Comparison of ENCODE assay signal across 8 mouse cellular contexts in the genomic region with DNA sequence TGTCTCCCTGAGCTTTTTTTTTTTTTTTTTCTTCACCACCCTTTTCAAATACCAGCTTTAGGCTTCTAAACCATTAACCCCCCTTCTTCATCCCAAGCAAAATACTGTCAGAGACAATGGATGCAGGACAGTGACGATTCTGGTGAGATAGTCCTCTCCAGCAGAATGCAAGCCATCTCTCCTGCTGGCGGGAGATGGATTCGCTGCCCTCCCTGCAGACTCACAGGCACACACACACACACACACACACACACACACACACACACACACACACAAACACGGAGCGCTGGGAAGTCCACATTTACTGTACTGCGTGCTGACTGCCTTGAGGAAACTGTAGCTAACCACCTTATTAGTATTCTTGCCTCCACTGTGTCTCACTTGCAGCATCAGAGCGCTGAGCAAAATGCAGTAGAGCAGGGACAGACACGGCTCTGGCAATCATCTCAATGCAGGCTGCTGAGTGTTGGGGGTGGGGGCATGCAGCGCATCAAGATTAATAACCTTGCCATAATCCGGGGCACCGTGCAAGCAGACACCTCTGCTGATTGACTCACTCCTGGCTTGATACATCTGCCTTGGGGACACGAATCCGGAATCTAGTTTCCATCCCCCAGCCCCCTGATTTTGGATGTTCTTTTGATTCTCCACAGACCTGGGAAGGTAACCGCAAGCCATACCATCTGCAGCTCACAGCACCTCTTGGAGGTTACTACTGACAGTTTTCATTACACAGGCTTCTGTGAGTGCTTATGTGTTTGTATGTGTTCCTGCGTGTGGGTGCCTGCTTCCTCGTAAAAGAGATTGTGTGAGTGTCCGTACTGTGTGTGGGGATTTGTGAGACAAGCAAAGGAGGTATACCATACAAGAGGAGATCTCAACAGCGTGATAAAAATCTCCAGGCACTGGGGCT. TPM values are rescaled to one million over a fixed set of nuclear protein-coding genes. Genes with fewer than 3 reads are reported as not detected.
DNase-seq lines count a peak whose midpoint lies in the region; ATAC-seq and TF ChIP-seq lines count a peak whose summit lies in the region.

A gene (plus strand): TSS at position 783 of the 913 bp plus-strand sequence.

- ATAC-seq in liver, postnatal 0 days, result no peak
- ATAC-seq in embryonic facial prominence, embryonic 14.5 days (ENCODE audit: low read depth), result peak; percentile 75
- ATAC-seq in intestine, embryonic 15.5 days, result no peak
- no peak for ATAC-seq in liver, embryonic 12.5 days
- 0 out of 2 replicates have a peak, but pooled peaks have one; percentile 18 for ATAC-seq in stomach, embryonic 14.5 days (ENCODE audit: insufficient number of reproducible peaks, insufficient read depth, low FRiP score, low read depth)
- ATAC-seq in CD4-positive, CD25-positive, alpha-beta regulatory T cell, adult 4 months, result no peak

- 14% methylated on average over 18 of the region's 18 CpGs for WGBS in liver, postnatal 0 days (ENCODE audit: insufficient replicate concordance)
- WGBS in embryonic facial prominence, embryonic 14.5 days, result 8% methylated on average over 18 of the region's 18 CpGs
- 13% methylated on average over 18 of the region's 18 CpGs for WGBS in intestine, embryonic 15.5 days
- WGBS in liver, embryonic 12.5 days (ENCODE audit: insufficient replicate concordance), result 19% methylated on average over 18 of the region's 18 CpGs
- WGBS in stomach, embryonic 14.5 days, result 8% methylated on average over 18 of the region's 18 CpGs

- H3K9ac ChIP-seq in liver, postnatal 0 days (replicated peaks), result no peak within 1 kb of the TSS
- H3K9ac ChIP-seq in embryonic facial prominence, embryonic 14.5 days (ENCODE audit: low read depth, low read length), result peak within 1 kb of the TSS; percentile 52
- no peak within 1 kb of the TSS for H3K9ac ChIP-seq in intestine, embryonic 15.5 days
- H3K9ac ChIP-seq in liver, embryonic 12.5 days, result no peak within 1 kb of the TSS
- no peak within 1 kb of the TSS for H3K9ac ChIP-seq in stomach, embryonic 14.5 days (replicated peaks; ENCODE audit: low read depth, low read length)

- H3K36me3 ChIP-seq in liver, postnatal 0 days (replicated peaks; ENCODE audit: insufficient read depth, low read length), result no peaks in the 10 kb centered on the region
- no peaks in the 10 kb centered on the region for H3K36me3 ChIP-seq in embryonic facial prominence, embryonic 14.5 days (ENCODE audit: control insufficient read depth, insufficient read depth, low read length)
- H3K36me3 ChIP-seq in intestine, embryonic 15.5 days, result no peaks in the 10 kb centered on the region
- H3K36me3 ChIP-seq in liver, embryonic 12.5 days, result no peaks in the 10 kb centered on the region
- no peaks in the 10 kb centered on the region for H3K36me3 ChIP-seq in stomach, embryonic 14.5 days (ENCODE audit: control insufficient read depth, insufficient read depth, low read length)

- H3K4me2 ChIP-seq in liver, postnatal 0 days (ENCODE audit: low read depth, low read length), result no peak within 1 kb of the TSS
- peak within 1 kb of the TSS; percentile 63 for H3K4me2 ChIP-seq in embryonic facial prominence, embryonic 14.5 days (ENCODE audit: low read depth, low read length)
- peak within 1 kb of the TSS; percentile 56 for H3K4me2 ChIP-seq in intestine, embryonic 15.5 days (replicated peaks)
- H3K4me2 ChIP-seq in liver, embryonic 12.5 days, result 0 out of 2 replicates have a peak within 1 kb of the TSS, but pooled peaks have one; percentile 2
- H3K4me2 ChIP-seq in stomach, embryonic 14.5 days (replicated peaks; ENCODE audit: low read depth, low read length), result peak within 1 kb of the TSS; percentile 40

- no peaks in the 10 kb centered on the region for H3K27me3 ChIP-seq in liver, postnatal 0 days (ENCODE audit: insufficient read depth, low read length)
- 0 out of 2 replicates have a peak, but pooled peaks cover 9% of the 10 kb centered on the region for H3K27me3 ChIP-seq in embryonic facial prominence, embryonic 14.5 days (replicated peaks; ENCODE audit: control insufficient read depth, insufficient read depth, low read length)
- H3K27me3 ChIP-seq in intestine, embryonic 15.5 days (replicated peaks), result no peaks in the 10 kb centered on the region
- H3K27me3 ChIP-seq in liver, embryonic 12.5 days (replicated peaks), result 0 out of 2 replicates have a peak, but pooled peaks cover 3% of the 10 kb centered on the region
- no peaks in the 10 kb centered on the region for H3K27me3 ChIP-seq in stomach, embryonic 14.5 days (ENCODE audit: control insufficient read depth, insufficient read depth, low read length)

- no peaks in the 10 kb centered on the region for H3K9me3 ChIP-seq in liver, postnatal 0 days (ENCODE audit: low read length)
- H3K9me3 ChIP-seq in embryonic facial prominence, embryonic 14.5 days (ENCODE audit: control insufficient read depth, low read length), result no peaks in the 10 kb centered on the region
- H3K9me3 ChIP-seq in intestine, embryonic 15.5 days, result no peaks in the 10 kb centered on the region
- H3K9me3 ChIP-seq in liver, embryonic 12.5 days (replicated peaks), result no peaks in the 10 kb centered on the region
- H3K9me3 ChIP-seq in stomach, embryonic 14.5 days (ENCODE audit: control insufficient read depth, low read depth, low read length), result no peaks in the 10 kb centered on the region

- H3K27ac ChIP-seq in liver, postnatal 0 days (ENCODE audit: low read depth), result no peak within 1 kb of the TSS
- no peak within 1 kb of the TSS for H3K27ac ChIP-seq in embryonic facial prominence, embryonic 14.5 days (replicated peaks; ENCODE audit: low read depth, low read length)
- H3K27ac ChIP-seq in intestine, embryonic 15.5 days, result no peak within 1 kb of the TSS
- H3K27ac ChIP-seq in liver, embryonic 12.5 days, result no peak within 1 kb of the TSS
- no peak within 1 kb of the TSS for H3K27ac ChIP-seq in stomach, embryonic 14.5 days (ENCODE audit: low read length)

- peak; percentile 2 for DNase-seq in liver
- no peak for DNase-seq in liver, postnatal 0 days
- DNase-seq in embryonic facial prominence, embryonic 14.5 days (ENCODE audit: low spot score), result peak; percentile 36
- DNase-seq in kidney, adult 8-10 months, result no peak

- TF ChIP-seq CTCF in liver, postnatal 0 days (IDR thresholded peaks at IDR 0.05; ENCODE audit: low read depth), result no peak

- H3K4me3 ChIP-seq in liver, postnatal 0 days (ENCODE audit: low read depth, low read length), result no peak within 1 kb of the TSS
- H3K4me3 ChIP-seq in embryonic facial prominence, embryonic 14.5 days (ENCODE audit: low read depth, low read length), result peak within 1 kb of the TSS; percentile 34
- peak within 1 kb of the TSS; percentile 8; the same call in 1 of the 2 replicates for H3K4me3 ChIP-seq in intestine, embryonic 15.5 days (replicated peaks)
- no peak within 1 kb of the TSS for H3K4me3 ChIP-seq in liver, embryonic 12.5 days
- H3K4me3 ChIP-seq in stomach, embryonic 14.5 days (ENCODE audit: low read depth, low read length), result peak within 1 kb of the TSS; percentile 17

- no peaks in the 10 kb centered on the region for H3K4me1 ChIP-seq in liver, postnatal 0 days (ENCODE audit: insufficient read depth)
- H3K4me1 ChIP-seq in embryonic facial prominence, embryonic 14.5 days (ENCODE audit: control insufficient read depth, insufficient read depth, low read length), result 0 out of 2 replicates have a peak, but pooled peaks cover 3% of the 10 kb centered on the region
- H3K4me1 ChIP-seq in intestine, embryonic 15.5 days (replicated peaks), result no peaks in the 10 kb centered on the region
- H3K4me1 ChIP-seq in liver, embryonic 12.5 days, result no peaks in the 10 kb centered on the region
- no peaks in the 10 kb centered on the region for H3K4me1 ChIP-seq in stomach, embryonic 14.5 days (ENCODE audit: control insufficient read depth, insufficient read depth, low read length)

- no peak for TF ChIP-seq EP300 in liver, postnatal 0 days (IDR thresholded peaks at IDR 0.05; ENCODE audit: low read depth)

RNA-seq across cellular contexts. Expression of the gene that starts here (rescaled TPM):
- 0.27 and 0.36 TPM in 2 replicates for polyA plus RNA-seq in liver, postnatal 0 days (2015; fragmentation: Nextera tagmentation; extraction: Ambion mirVana)
- polyA plus RNA-seq in embryonic facial prominence, embryonic 14.5 days (2014; fragmentation: Nextera tagmentation; extraction: Ambion mirVana), result 1.9 and 2.9 TPM in 2 replicates
- 2.5 and 3.2 TPM in 2 replicates for polyA plus RNA-seq in intestine, embryonic 15.5 days (2015; fragmentation: Nextera tagmentation; extraction: Ambion mirVana)
- 0.20 and 0.35 TPM in 2 replicates for polyA plus RNA-seq in liver, embryonic 12.5 days (2016; fragmentation: Nextera tagmentation; extraction: Ambion mirVana)
- polyA plus RNA-seq in stomach, embryonic 14.5 days (2014; fragmentation: Nextera tagmentation; extraction: Ambion mirVana), result 7.6 and 7.8 TPM in 2 replicates
- polyA plus RNA-seq in CD4-positive, CD25-positive, alpha-beta regulatory T cell, adult 4 months (2017; shearing (Covaris generic)), result not detected

Comparison
In these comparisons a context has a peak if more than half of its experiments do, and no peak if none do; other contexts are left out.
1. DNase-seq: peak in liver (single experiment) and embryonic facial prominence, embryonic 14.5 days (single experiment); none in liver, postnatal 0 days (single experiment) and kidney, adult 8-10 months (0 of 2).
2. ATAC-seq: peak in embryonic facial prominence, embryonic 14.5 days (single experiment) and stomach, embryonic 14.5 days (single experiment); none in liver, postnatal 0 days (single experiment), intestine, embryonic 15.5 days (single experiment), liver, embryonic 12.5 days (single experiment) and CD4-positive, CD25-positive, alpha-beta regulatory T cell, adult 4 months (single experiment).
3. H3K4me3 ChIP-seq: peak in embryonic facial prominence, embryonic 14.5 days (single experiment), intestine, embryonic 15.5 days (single experiment) and stomach, embryonic 14.5 days (single experiment); none in liver, postnatal 0 days (single experiment) and liver, embryonic 12.5 days (single experiment).